Mouse (Mus musculus) embryonic facial prominence, embryonic 15.5 days (tissue): ENCODE results near the gene Hoxa9. TPM values are rescaled to one million over a fixed set of nuclear protein-coding genes. Genes with fewer than 3 reads are reported as not detected.

Experiments
- ATAC-seq: fragments of 200-750 bp; cut with Nextera tagmentation; 2 replicates; pipeline ENCODE4 v1.8.0; 2017; ENCODE audit warnings: low read depth, moderate TSS enrichment; ENCODE audit not compliant: insufficient number of reproducible peaks, low FRiP score, low TSS enrichment
- H3K27ac ChIP-seq: fragments of 300-500 bp; sonication (generic); replicated peaks from 2 replicates; pipeline ENCODE4 v1.5.1; 2015; ENCODE audit warnings: mild to moderate bottlenecking, inconsistent platforms
- H3K27me3 ChIP-seq: fragments of 300-500 bp; sonication (generic); 2 replicates; pipeline ENCODE4 v1.6.1; 2015; ENCODE audit warnings: inconsistent platforms
- H3K36me3 ChIP-seq: fragments of 300-500 bp; sonication (generic); 2 replicates; pipeline ENCODE4 v1.6.1; 2015; ENCODE audit warnings: mild to moderate bottlenecking, inconsistent platforms
- H3K4me1 ChIP-seq: fragments of 300-500 bp; sonication (generic); 2 replicates; pipeline ENCODE4 v1.6.1; 2015; ENCODE audit warnings: inconsistent platforms
- H3K4me2 ChIP-seq: fragments of 300-500 bp; sonication (generic); replicated peaks from 2 replicates; pipeline ENCODE4 v1.6.1; 2015; ENCODE audit warnings: mild to moderate bottlenecking, inconsistent platforms
- H3K4me3 ChIP-seq: fragments of 300-500 bp; sonication (generic); replicated peaks from 2 replicates; pipeline ENCODE4 v1.5.1; 2015; ENCODE audit warnings: mild to moderate bottlenecking, inconsistent platforms
- H3K9ac ChIP-seq: fragments of 300-500 bp; sonication (generic); 2 replicates; pipeline ENCODE4 v1.6.1; 2015; ENCODE audit warnings: inconsistent platforms
- H3K9me3 ChIP-seq: fragments of 300-500 bp; sonication (generic); replicated peaks from 2 replicates; pipeline ENCODE4 v1.6.1; 2016; ENCODE audit warnings: inconsistent platforms
- WGBS: fragments of 180-500 bp; shearing (Covaris S2); methylation state at CpG from one replicate; pipeline ENCODE4 v1.1.7; 2015; 5-methylcytosine and 5-hydroxymethylcytosine counted together
- polyA plus RNA-seq: library from polyadenylated mRNA; unstranded; fragments of >200 nt; fragmentation: Nextera tagmentation; extraction: Ambion mirVana; gene quantifications from 2 replicates; pipeline ENCODE4 v1.2.1, GENCODE M21; 2015

Hoxa9 gene
- polyA plus RNA-seq, result 0.13 TPM in 1 of 2 replicates, not detected in the other

- no peak for ATAC-seq
These were observed at the start of gene Hoxa9 for GRCm38 (mm10) chr6:52230516-52231165. Gene Hoxa9, minus strand, starts transcription at chr6:52231089.

GRCm38 (mm10) chr6:52276920-52277319, 46.0 kb upstream of the Hoxa9 start:
- no peak overlapping the region for H3K4me3 ChIP-seq
- no peak overlapping the region for H3K27ac ChIP-seq
- no peak overlapping the region for H3K4me2 ChIP-seq

More at GRCm38 (mm10) chr6:52230516-52231165, at the start of gene Hoxa9:
- Histone ChIP-seq H3K4me1 (peaks cover 24% of the 10 kb centered on the region), H3K36me3 (no peaks in the 10 kb centered on the region), H3K27me3 (peaks cover 95% of the 10 kb centered on the region), H3K27ac (no peak within 1 kb of the TSS), H3K4me2 (no peak within 1 kb of the TSS), H3K9ac (no peak within 1 kb of the TSS), H3K4me3 (no peak within 1 kb of the TSS; the same call in 1 of the 2 replicates), H3K9me3 (no peaks in the 10 kb centered on the region)
- under 1% methylated on average over 32 of the region's 36 CpGs for WGBS

DNA sequence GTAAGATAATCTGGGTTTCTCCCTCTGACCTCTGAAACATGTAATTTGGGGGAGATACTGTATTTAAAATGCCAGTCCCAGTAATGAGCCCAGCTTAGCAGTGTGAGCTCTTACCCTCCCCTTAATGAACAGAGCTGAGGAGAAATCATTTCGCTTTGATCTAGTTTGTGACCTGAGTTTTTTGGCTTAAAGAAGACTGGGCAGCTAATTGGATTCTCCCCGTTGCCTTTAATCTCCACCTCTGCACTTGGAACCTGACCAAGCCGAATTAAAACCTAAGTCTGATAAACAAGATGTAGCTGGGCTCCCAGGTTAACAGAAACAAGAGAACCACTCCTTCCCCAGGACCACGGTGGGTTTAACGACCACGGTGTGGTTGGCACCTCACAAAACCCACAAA, 45.5 kb upstream of the Hoxa9 start:
- 3% methylated on average over 6 of the region's 6 CpGs for WGBS
- no peak overlapping the region for H3K4me2 ChIP-seq

More at GRCm38 (mm10) chr6:52276920-52277319, 46.0 kb upstream of the Hoxa9 start:
- no peaks in the 10 kb centered on the region for H3K36me3 ChIP-seq
- 5% methylated on average over 5 of the region's 5 CpGs for WGBS
- no peak for ATAC-seq
- H3K9me3 ChIP-seq, result no peaks in the 10 kb centered on the region
- H3K9ac ChIP-seq, result no peak overlapping the region
- 0 out of 2 replicates have a peak, but pooled peaks cover 13% of the 10 kb centered on the region for H3K4me1 ChIP-seq
- H3K27me3 ChIP-seq, result peaks cover 81% of the 10 kb centered on the region

GRCm38 (mm10) chr6:52275563-52276280, 44.8 kb upstream of the Hoxa9 start:
- Histone ChIP-seq H3K4me2 (no peak overlapping the region), H3K4me3 (no peak overlapping the region), H3K27me3 (peaks cover 85% of the 10 kb centered on the region), H3K4me1 (0 out of 2 replicates have a peak, but pooled peaks cover 13% of the 10 kb centered on the region), H3K36me3 (no peaks in the 10 kb centered on the region), H3K9ac (no peak overlapping the region), H3K27ac (no peak overlapping the region), H3K9me3 (no peaks in the 10 kb centered on the region)
- 5% methylated on average over 8 of the region's 8 CpGs for WGBS
- no peak for ATAC-seq

More for the DNA sequence above, 45.5 kb upstream of the Hoxa9 start:
- ATAC-seq, result no peak
- Histone ChIP-seq H3K4me3 (no peak overlapping the region), H3K36me3 (no peaks in the 10 kb centered on the region), H3K27ac (no peak overlapping the region), H3K9me3 (no peaks in the 10 kb centered on the region), H3K9ac (no peak overlapping the region), H3K27me3 (peaks cover 83% of the 10 kb centered on the region), H3K4me1 (0 out of 2 replicates have a peak, but pooled peaks cover 13% of the 10 kb centered on the region)

GRCm38 (mm10) chr6:52274576-52274975, 43.7 kb upstream of the Hoxa9 start:
- 4% methylated on average over 11 of the region's 11 CpGs for WGBS
- Histone ChIP-seq H3K4me2 (no peak overlapping the region), H3K9me3 (no peaks in the 10 kb centered on the region), H3K4me1 (0 out of 2 replicates have a peak, but pooled peaks cover 13% of the 10 kb centered on the region), H3K9ac (no peak overlapping the region), H3K27me3 (peaks cover 92% of the 10 kb centered on the region), H3K27ac (no peak overlapping the region), H3K4me3 (no peak overlapping the region), H3K36me3 (no peaks in the 10 kb centered on the region)
- ATAC-seq, result no peak

DNA sequence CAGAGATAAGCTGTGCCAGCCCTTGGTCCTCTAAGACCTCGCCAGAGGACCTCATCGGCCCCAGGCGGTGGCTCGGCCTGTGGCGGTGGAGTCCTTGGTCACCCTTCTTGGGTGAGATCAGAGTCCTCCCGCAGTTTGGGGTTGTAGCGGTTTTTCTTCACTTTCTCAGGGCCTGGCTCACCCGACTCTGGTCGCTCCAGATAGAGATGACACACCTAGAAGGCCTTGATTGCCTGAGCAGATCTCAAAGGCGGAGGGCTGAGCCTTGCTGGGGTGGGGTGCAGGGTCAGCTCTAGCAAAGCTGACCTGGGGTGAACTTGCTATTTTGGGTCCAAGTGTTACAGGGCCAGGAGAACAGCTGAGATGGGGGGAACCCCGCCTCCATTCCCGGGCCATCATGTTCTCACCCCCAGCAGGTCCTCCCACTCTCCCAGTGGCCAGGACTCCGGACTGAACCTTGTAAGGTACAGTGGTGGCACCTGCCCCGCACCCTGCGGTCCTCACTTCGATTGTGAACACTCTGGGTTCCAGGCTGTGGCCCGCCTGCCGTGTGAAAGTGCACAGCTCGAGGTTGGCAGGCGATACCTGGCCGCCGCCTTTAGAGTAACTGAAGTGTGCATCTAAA, 42.9 kb upstream of the Hoxa9 start:
- Histone ChIP-seq H3K4me1 (0 out of 2 replicates have a peak, but pooled peaks cover 13% of the 10 kb centered on the region), H3K4me3 (no peak overlapping the region), H3K9me3 (no peaks in the 10 kb centered on the region), H3K27ac (no peak overlapping the region), H3K9ac (no peak overlapping the region), H3K27me3 (peaks cover 96% of the 10 kb centered on the region), H3K36me3 (no peaks in the 10 kb centered on the region), H3K4me2 (no peak overlapping the region)
- no peak for ATAC-seq
- 5% methylated on average over 22 of the region's 22 CpGs for WGBS

DNA sequence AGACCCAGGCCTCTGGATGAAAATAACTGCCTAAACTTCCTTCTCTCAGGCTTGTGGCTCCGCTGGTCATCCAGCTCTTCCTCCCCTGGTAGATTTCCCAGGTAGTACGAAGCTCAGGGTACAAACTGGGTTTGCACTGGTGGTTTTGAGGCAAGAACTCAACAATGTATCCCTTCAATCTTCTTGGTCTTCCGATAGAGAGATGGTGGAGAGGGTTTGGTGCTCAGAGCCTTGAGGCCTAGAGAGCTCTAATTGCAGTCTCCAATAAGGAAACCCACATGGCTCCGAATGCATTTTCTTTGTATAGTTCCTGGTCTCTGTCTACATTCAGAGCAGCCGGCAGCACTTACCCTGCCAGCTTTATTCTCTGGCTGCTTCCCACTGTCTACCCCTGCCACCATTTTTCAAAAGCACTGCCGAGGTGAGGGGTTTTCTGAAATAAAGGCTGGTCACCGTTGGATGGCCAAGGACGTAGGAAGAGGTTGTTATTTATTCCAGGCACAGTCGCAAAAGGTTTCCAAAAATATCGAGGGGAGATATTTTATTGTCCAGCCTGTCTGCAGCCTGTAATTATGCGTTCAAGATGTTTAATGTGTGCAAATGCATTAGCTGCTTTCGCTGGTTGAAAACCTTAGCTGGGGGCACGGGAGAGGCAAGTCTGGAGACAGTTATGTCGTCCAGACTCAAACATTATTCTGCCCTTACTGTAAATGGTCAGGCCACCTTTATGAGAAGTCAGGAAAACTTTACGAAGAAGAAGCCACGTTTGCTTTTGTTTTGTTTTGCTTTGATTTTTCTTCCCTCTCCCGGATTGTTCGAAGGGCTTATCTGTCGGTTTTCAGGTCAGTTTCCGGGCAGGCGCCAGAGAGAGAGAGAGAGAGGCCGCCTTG, 42.1 kb upstream of the Hoxa9 start:
- 0 out of 2 replicates have a peak, but pooled peaks cover 13% of the 10 kb centered on the region for H3K4me1 ChIP-seq
- no peaks in the 10 kb centered on the region for H3K9me3 ChIP-seq
- H3K4me2 ChIP-seq, result no peak overlapping the region
- no peak overlapping the region for H3K4me3 ChIP-seq
- ATAC-seq, result no peak
- H3K27ac ChIP-seq, result no peak overlapping the region
- no peaks in the 10 kb centered on the region for H3K36me3 ChIP-seq
- 11% methylated on average over 22 of the region's 22 CpGs for WGBS
- H3K27me3 ChIP-seq, result peaks cover 98% of the 10 kb centered on the region
- no peak overlapping the region for H3K9ac ChIP-seq

DNA sequence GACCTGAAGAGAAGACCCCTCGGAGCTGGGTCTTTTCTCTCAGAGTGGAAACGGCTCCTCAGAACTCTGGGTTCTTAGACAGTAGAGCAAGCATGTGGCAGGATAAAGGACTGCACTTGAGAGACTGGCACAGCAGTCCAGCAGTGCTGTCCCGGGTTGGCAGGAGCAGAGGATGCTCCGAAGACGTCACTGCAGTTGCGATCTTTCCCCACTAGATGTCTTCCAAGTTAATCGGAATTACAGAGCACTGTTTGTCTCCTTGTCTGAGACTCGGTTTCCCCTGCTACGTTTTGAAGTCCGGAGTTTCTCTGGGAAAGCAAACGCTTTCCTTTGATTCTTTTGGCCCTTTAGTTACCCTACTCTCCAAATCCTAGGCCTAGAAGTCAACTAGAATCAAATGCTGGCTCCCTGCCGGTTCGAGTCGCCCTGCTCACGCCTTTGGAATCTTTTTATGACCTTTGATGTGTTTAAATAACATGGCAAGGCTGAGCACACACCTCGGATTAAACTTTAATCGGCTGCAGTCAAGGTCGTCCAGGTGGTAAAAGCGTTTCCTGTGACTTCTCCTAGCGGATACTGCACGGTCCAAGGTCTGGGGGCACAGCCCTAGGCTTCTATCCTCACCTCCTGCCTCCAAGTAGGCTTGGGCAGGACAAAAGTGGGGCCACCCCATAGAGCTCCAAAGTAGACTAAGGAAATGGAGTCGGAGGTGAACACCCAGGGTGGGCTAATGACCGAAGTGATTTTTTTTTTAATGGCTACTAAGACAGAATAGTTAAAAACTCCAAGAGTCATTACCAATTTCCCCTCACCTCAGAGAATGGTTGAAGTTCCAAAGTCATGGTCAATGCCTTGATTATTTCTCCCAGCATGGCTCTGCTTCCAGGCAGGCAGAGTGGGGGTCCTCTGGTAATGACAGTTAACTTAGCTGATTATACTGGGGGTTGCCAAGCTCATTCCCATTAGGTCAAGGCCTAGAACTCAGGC, 39.9 kb upstream of the Hoxa9 start:
- H3K36me3 ChIP-seq, result no peaks in the 10 kb centered on the region
- H3K27me3 ChIP-seq, result peaks cover 96% of the 10 kb centered on the region
- H3K4me3 ChIP-seq, result no peak overlapping the region
- 7% methylated on average over 23 of the region's 23 CpGs for WGBS
- 0 out of 2 replicates have a peak, but pooled peaks cover 13% of the 10 kb centered on the region for H3K4me1 ChIP-seq
- ATAC-seq, result no peak
- no peak overlapping the region for H3K27ac ChIP-seq
- H3K9me3 ChIP-seq, result no peaks in the 10 kb centered on the region
- H3K9ac ChIP-seq, result no peak overlapping the region
- H3K4me2 ChIP-seq, result no peak overlapping the region

DNA sequence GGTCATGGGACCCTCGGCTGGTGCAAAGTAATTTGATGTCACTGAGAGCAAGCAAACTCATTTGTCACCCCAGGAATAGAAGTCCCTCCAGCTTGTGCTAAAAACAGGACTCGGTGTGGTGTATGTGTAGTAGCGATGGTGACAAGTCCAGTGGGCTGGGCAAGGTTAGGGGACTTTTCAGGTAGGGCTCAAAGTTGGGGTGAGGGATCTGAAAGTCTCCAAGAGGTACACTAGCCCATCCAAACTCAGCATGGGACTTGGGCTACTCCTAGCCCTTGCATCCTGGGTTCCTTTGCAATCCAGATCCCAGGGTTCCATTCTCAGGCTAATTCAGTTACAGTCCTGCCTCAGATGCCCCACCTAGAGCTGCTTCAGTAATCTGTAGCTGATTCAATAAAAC, 37.9 kb upstream of the Hoxa9 start:
- no peak overlapping the region for H3K4me3 ChIP-seq
- H3K9ac ChIP-seq, result no peak overlapping the region
- H3K9me3 ChIP-seq, result no peaks in the 10 kb centered on the region
- H3K27ac ChIP-seq, result no peak overlapping the region
- no peak for ATAC-seq
- 4% methylated on average over 3 of the region's 3 CpGs for WGBS
- 0 out of 2 replicates have a peak, but pooled peaks cover 8% of the 10 kb centered on the region for H3K4me1 ChIP-seq
- H3K36me3 ChIP-seq, result no peaks in the 10 kb centered on the region
- H3K4me2 ChIP-seq, result no peak overlapping the region
- H3K27me3 ChIP-seq, result peaks cover 96% of the 10 kb centered on the region

- Histone ChIP-seq H3K4me3 (no peak overlapping the region), H3K27me3 (peaks cover 96% of the 10 kb centered on the region), H3K9ac (no peak overlapping the region), H3K4me1 (0 out of 2 replicates have a peak, but pooled peaks cover 4% of the 10 kb centered on the region), H3K27ac (no peak overlapping the region), H3K4me2 (no peak overlapping the region), H3K36me3 (no peaks in the 10 kb centered on the region), H3K9me3 (no peaks in the 10 kb centered on the region)
- no peak for ATAC-seq
- WGBS, result 4% methylated on average over 7 of the region's 7 CpGs
These were observed 37.5 kb upstream of the Hoxa9 start for GRCm38 (mm10) chr6:52268341-52268740.
